Mouse (Mus musculus) stomach, embryonic 15.5 days (tissue): ENCODE data around the gene Fbxo46. TPM values are rescaled to one million over a fixed set of nuclear protein-coding genes. Genes with fewer than 3 reads are reported as not detected.

Experiments used
- ATAC-seq: fragments of 200-750 bp; cut with Nextera tagmentation; 2 replicates; pipeline ENCODE4 v1.8.0; 2017; ENCODE audit warnings: low read depth, moderate number of reproducible peaks, moderate TSS enrichment; ENCODE audit not compliant: insufficient read depth, low FRiP score
- H3K27ac ChIP-seq: fragments of 300-500 bp; sonication (generic); 2 replicates; pipeline ENCODE4 v1.5.1; 2015; ENCODE audit warnings: mild to moderate bottlenecking, inconsistent platforms
- H3K27me3 ChIP-seq: fragments of 300-500 bp; sonication (generic); replicated peaks from 2 replicates; pipeline ENCODE4 v1.6.1; 2015; ENCODE audit warnings: inconsistent platforms
- H3K36me3 ChIP-seq: fragments of 300-500 bp; sonication (generic); 2 replicates; pipeline ENCODE4 v1.6.1; 2015; ENCODE audit warnings: inconsistent platforms
- H3K4me1 ChIP-seq: fragments of 300-500 bp; sonication (generic); 2 replicates; pipeline ENCODE4 v1.6.1; 2015; ENCODE audit warnings: inconsistent platforms
- H3K4me2 ChIP-seq: fragments of 300-500 bp; sonication (generic); 2 replicates; pipeline ENCODE4 v1.6.1; 2015; ENCODE audit warnings: mild to moderate bottlenecking, inconsistent platforms
- H3K4me3 ChIP-seq: fragments of 300-500 bp; sonication (generic); replicated peaks from 2 replicates; pipeline ENCODE4 v1.5.1; 2015; ENCODE audit warnings: inconsistent platforms
- H3K9ac ChIP-seq: fragments of 300-500 bp; sonication (generic); 2 replicates; pipeline ENCODE4 v1.6.1; 2015; ENCODE audit warnings: inconsistent platforms
- H3K9me3 ChIP-seq: fragments of 300-500 bp; sonication (generic); 2 replicates; pipeline ENCODE4 v1.6.1; 2016; ENCODE audit warnings: inconsistent platforms
- WGBS: fragments of 180-500 bp; shearing (Covaris S2); methylation state at CpG from one replicate; pipeline ENCODE4 v1.1.7; 2015; 5-methylcytosine and 5-hydroxymethylcytosine counted together
- polyA plus RNA-seq: library from polyadenylated mRNA; unstranded; fragments of >200 nt; fragmentation: Nextera tagmentation; extraction: Ambion mirVana; gene quantifications from 2 replicates; pipeline ENCODE4 v1.2.1, GENCODE M21; 2015

Gene Fbxo46
- polyA plus RNA-seq, 1 experiment from 2014 or later, result 12.8 TPM

DNA sequence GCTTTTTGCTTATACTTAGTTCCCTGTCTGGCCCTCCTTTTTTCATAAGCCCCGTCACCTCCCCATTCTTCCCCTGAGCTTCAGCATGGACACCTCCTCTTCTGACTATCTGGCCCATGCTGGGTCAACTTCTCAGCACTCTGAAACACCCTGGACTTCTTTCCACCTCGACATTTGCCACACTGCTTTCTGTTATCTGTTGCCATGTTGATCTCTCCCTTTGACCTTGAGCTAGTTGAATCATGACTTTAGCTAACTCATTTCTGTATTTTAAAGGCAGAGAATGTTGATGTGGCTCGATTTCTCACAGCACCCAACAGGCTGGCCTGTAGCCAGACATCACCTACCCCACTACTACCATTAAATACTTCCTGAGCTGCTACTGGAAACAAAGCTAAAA lies 12.2 kb upstream of the Fbxo46 start:
- Histone ChIP-seq H3K9ac (no peak overlapping the region), H3K27me3 (no peaks in the 10 kb centered on the region), H3K9me3 (no peaks in the 10 kb centered on the region), H3K36me3 (no peaks in the 10 kb centered on the region), H3K4me3 (no peak overlapping the region), H3K4me2 (no peak overlapping the region), H3K4me1 (no peaks in the 10 kb centered on the region), H3K27ac (no peak overlapping the region)
- WGBS, result 48% methylated on average over 3 of the region's 3 CpGs
- ATAC-seq, result no peak

- no peak for ATAC-seq
- WGBS, result 74% methylated on average over 1 of the region's 1 CpGs
Observed at GRCm38 (mm10) chr7:19109565-19109964, 10.1 kb upstream of the Fbxo46 start.

DNA sequence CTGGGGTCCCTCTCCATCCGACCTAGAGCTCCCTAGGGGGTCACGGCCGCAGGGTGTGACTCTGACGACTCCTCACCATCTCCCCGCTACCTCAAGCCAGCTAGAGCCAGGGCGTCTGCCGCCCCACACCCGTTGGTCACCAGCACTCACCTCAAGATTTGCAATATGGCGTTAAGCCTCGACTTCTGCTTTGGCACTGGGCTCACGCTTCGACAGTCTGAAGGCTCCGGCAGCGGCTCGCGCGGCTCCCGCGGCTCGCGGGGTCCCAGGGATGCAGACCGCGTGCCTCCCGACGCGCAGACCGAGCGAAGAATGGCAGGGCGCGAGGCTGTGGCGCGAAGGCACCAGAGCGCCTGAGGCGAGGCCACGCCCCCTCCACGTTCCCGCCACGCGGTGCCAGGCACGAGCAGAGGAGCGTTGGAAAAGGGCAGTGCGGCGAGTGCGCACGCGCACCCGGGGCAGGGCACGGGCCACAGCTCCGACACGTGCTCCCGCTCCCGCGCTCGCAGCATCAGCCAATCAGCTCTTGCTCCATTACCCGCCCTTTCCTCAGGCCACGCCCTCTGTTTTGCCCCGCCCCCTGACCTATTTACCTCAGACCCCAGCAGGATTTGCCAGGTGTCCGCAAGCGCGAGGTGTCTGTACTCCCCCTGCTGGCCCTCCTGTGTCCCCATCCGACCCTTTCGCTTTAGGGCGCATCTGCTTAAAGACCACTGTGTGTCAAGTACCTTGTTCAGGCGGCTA lies 1.5 kb upstream of the Fbxo46 start, which contains the start of gene Gm4969:
TSS of gene Gm4969 (minus strand) at position 341 of the 744 bp plus-strand sequence.
- peaks cover 23% of the 10 kb centered on the region for H3K4me1 ChIP-seq
- no peaks in the 10 kb centered on the region; the same call in 1 of the 2 replicates for H3K9me3 ChIP-seq
- H3K4me2 ChIP-seq, result peak within 1 kb of the TSS; percentile 59
- no peaks in the 10 kb centered on the region for H3K36me3 ChIP-seq
- H3K4me3 ChIP-seq, result peak within 1 kb of the TSS; percentile 32
- 22% methylated on average over 64 of the region's 64 CpGs for WGBS
- no peak within 1 kb of the TSS for H3K9ac ChIP-seq
- no peaks in the 10 kb centered on the region for H3K27me3 ChIP-seq
- ATAC-seq, result peak; percentile 15; the same call in 1 of the 2 replicates
- no peak within 1 kb of the TSS for H3K27ac ChIP-seq

More at GRCm38 (mm10) chr7:19109565-19109964, 10.1 kb upstream of the Fbxo46 start:
- Histone ChIP-seq H3K4me1 (no peaks in the 10 kb centered on the region), H3K9me3 (no peaks in the 10 kb centered on the region), H3K36me3 (no peaks in the 10 kb centered on the region), H3K4me3 (no peak overlapping the region), H3K27me3 (no peaks in the 10 kb centered on the region), H3K9ac (no peak overlapping the region), H3K27ac (no peak overlapping the region), H3K4me2 (no peak overlapping the region)

- Histone ChIP-seq H3K9ac (no peak overlapping the region), H3K27ac (no peak overlapping the region), H3K4me2 (no peak overlapping the region), H3K27me3 (no peaks in the 10 kb centered on the region), H3K36me3 (no peaks in the 10 kb centered on the region), H3K9me3 (no peaks in the 10 kb centered on the region; the same call in 1 of the 2 replicates), H3K4me3 (no peak overlapping the region), H3K4me1 (peaks cover 23% of the 10 kb centered on the region)
- ATAC-seq, result no peak
- WGBS, result 92% methylated on average over 8 of the region's 8 CpGs
Observed at GRCm38 (mm10) chr7:19119083-19119482, 576 bp upstream of the Fbxo46 start.

DNA sequence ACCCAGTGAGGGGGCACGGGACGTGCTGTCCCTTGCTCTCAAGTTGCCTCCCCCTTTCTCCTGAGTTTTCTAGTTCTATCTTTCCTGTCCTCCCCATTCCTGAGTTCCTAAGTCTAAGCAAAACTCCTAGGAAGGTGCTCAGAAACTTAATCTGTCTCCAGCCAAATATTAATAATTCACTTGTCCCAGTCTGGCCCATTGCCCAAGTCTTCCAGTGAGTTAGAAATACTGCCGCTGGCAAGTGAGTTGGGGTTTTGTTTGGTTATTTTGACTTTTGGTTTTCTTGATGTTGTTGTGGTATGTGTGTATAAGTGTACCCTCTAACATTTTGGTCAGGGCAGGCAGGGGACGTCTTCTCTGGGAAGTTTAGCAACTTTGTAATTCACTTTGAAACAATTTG lies 2.0 kb downstream of the Fbxo46 start:
- Histone ChIP-seq H3K4me1 (peaks cover 23% of the 10 kb centered on the region), H3K27me3 (no peaks in the 10 kb centered on the region), H3K27ac (no peak overlapping the region), H3K36me3 (no peaks in the 10 kb centered on the region), H3K9me3 (no peaks in the 10 kb centered on the region; the same call in 1 of the 2 replicates), H3K9ac (no peak overlapping the region), H3K4me3 (no peak overlapping the region), H3K4me2 (no peak overlapping the region)
- no peak for ATAC-seq
- WGBS, result 92% methylated on average over 4 of the region's 4 CpGs

DNA sequence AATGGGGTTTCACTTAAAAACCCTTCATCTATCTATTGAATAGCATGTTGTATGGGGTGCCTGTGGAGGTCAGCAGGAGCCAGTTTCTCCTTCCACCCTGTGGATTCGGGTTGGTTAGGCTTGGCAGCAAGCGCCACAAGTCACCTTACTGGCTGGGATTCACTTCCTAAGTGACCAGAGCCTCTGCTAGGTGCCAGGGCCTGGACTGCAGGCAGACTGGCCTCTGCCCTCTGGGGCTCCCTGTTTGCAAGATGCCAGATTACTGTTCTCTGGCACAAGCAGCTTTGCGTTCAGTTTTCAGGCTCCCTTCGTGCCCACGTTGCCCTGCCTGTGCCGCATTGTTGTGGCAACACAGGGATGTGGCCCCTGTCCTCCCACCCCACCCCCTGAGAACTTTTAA lies 5.1 kb downstream of the Fbxo46 start:
- Histone ChIP-seq H3K27me3 (no peaks in the 10 kb centered on the region), H3K36me3 (no peaks in the 10 kb centered on the region), H3K27ac (no peak overlapping the region), H3K9me3 (no peaks in the 10 kb centered on the region), H3K9ac (no peak overlapping the region), H3K4me3 (no peak overlapping the region), H3K4me1 (peaks cover 16% of the 10 kb centered on the region; the same call in 1 of the 2 replicates), H3K4me2 (no peak overlapping the region)
- no peak for ATAC-seq
- whole genome bisulfite sequencing, result 86% methylated on average over 6 of the region's 6 CpGs

GRCm38 (mm10) chr7:19127744-19128143 lies 8.1 kb downstream of the Fbxo46 start:
- Histone ChIP-seq H3K27ac (no peak overlapping the region), H3K9ac (no peak overlapping the region)
- 75% methylated on average over 5 of the region's 5 CpGs for WGBS

DNA sequence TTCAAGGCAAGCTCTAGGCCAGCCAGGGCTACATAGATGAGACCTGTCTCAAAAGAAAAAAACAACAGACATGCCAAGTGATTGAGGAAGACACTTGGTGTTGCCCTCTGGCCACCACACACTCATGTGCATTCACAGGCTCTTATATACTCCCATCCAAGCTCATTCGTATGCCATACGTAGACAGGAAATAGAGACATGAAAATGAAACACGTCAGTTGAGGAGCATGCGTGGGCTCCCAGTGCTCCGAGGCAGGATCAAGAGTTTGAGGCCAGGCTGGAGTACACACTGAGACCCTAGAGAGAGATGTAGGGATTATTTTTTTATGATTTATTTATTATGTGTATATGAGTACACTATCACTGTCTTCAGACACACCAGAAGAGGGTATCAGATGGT lies 9.7 kb downstream of the Fbxo46 start:
- Histone ChIP-seq H3K27ac (no peak overlapping the region), H3K4me2 (no peak overlapping the region), H3K4me1 (peaks cover 6% of the 10 kb centered on the region; the same call in 1 of the 2 replicates), H3K27me3 (no peaks in the 10 kb centered on the region), H3K36me3 (peaks cover under 1% of the 10 kb centered on the region; the same call in 1 of the 2 replicates), H3K4me3 (no peak overlapping the region), H3K9ac (no peak overlapping the region), H3K9me3 (no peaks in the 10 kb centered on the region)
- ATAC-seq, result no peak
- 89% methylated on average over 5 of the region's 5 CpGs for WGBS

More at GRCm38 (mm10) chr7:19127744-19128143, 8.1 kb downstream of the Fbxo46 start:
- H3K4me2 ChIP-seq, result no peak overlapping the region
- no peaks in the 10 kb centered on the region for H3K9me3 ChIP-seq
- ATAC-seq, result no peak
- no peaks in the 10 kb centered on the region for H3K36me3 ChIP-seq
- H3K4me3 ChIP-seq, result no peak overlapping the region
- H3K4me1 ChIP-seq, result peaks cover 6% of the 10 kb centered on the region; the same call in 1 of the 2 replicates
- no peaks in the 10 kb centered on the region for H3K27me3 ChIP-seq

GRCm38 (mm10) chr7:19130657-19131056 lies 11.0 kb downstream of the Fbxo46 start:
- Histone ChIP-seq H3K4me3 (peak overlapping the region; percentile 49), H3K36me3 (peaks cover 11% of the 10 kb centered on the region; the same call in 1 of the 2 replicates), H3K4me2 (peak overlapping the region; percentile 87), H3K27me3 (no peaks in the 10 kb centered on the region), H3K9ac (no peak overlapping the region), H3K4me1 (peaks cover 6% of the 10 kb centered on the region; the same call in 1 of the 2 replicates), H3K27ac (peak overlapping the region; percentile 60), H3K9me3 (no peaks in the 10 kb centered on the region)
- ATAC-seq, result no peak
- 24% methylated on average over 4 of the region's 4 CpGs for WGBS

DNA sequence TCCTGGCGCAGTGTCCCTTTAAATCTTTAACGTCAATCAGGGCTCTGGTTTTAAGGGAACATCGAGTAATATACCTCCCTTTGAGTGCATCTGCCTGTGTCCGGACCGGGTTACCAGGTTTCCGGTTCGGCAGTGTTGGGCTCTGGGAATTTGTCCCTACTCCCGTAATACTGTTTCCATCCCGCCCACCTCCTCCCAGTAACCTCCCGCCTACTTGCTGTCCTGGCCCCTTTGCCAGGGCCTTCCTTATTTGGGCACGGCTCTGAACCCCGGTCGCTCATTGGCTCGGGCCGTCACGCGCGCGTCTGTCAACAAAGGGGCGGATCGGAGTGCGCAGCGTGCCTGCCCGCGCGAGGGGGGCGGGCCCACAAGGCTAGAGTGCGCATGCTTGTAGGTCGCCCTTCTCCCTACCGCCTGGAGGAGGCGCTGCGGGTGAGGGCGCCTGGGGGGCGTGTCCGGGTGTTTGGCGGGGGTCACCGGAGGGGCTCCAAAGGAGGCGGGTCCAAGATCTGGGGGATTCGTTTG lies 11.7 kb downstream of the Fbxo46 start:
- no peak overlapping the region for H3K9ac ChIP-seq
- H3K36me3 ChIP-seq, result peaks cover 18% of the 10 kb centered on the region
- H3K4me2 ChIP-seq, result peak overlapping the region; percentile 87
- H3K27ac ChIP-seq, result peak overlapping the region; percentile 60
- peak overlapping the region; percentile 49 for H3K4me3 ChIP-seq
- H3K9me3 ChIP-seq, result no peaks in the 10 kb centered on the region
- no peaks in the 10 kb centered on the region for H3K27me3 ChIP-seq
- WGBS, result under 1% methylated on average over 39 of the region's 39 CpGs
- ATAC-seq, result peak; percentile 99
- peaks cover 6% of the 10 kb centered on the region; the same call in 1 of the 2 replicates for H3K4me1 ChIP-seq

GRCm38 (mm10) chr7:19136168-19136567 lies 16.5 kb downstream of the Fbxo46 start:
- H3K36me3 ChIP-seq, result peaks cover 41% of the 10 kb centered on the region

DNA sequence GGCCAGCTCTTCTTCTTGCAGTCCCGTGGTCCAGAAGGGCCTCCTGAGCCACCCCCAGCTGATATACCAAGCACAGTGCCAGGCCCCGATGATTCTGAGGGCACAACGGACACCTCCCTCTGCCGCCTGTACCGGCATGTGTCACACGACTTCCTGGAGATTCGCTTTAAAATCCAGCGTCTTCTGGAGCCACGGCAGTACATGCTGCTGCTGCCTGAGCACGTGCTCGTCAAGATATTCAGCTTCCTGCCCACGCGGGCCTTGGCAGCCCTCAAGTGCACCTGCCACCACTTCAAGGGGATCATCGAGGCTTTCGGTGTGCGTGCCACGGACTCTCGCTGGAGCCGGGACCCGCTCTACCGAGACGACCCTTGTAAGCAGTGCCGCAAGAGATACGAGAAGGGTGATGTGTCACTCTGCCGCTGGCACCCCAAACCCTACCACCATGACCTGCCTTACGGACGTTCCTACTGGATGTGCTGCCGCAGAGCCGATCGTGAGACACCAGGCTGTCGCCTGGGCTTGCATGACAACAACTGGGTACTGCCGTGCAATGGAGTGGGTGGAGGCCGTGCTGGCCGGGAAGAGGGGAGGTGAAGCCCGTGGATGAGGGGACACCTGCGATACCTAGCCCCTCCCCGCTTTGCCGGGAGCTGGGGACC lies 17.1 kb downstream of the Fbxo46 start:
- Histone ChIP-seq H3K4me3 (no peak overlapping the region), H3K9me3 (no peaks in the 10 kb centered on the region), H3K4me2 (no peak overlapping the region), H3K27ac (no peak overlapping the region), H3K9ac (no peak overlapping the region), H3K36me3 (peaks cover 42% of the 10 kb centered on the region), H3K27me3 (no peaks in the 10 kb centered on the region), H3K4me1 (peaks cover 3% of the 10 kb centered on the region; the same call in 1 of the 2 replicates)
- no peak for ATAC-seq
- 90% methylated on average over 38 of the region's 38 CpGs for WGBS

More at GRCm38 (mm10) chr7:19136168-19136567, 16.5 kb downstream of the Fbxo46 start:
- ATAC-seq, result no peak
- Histone ChIP-seq H3K4me3 (no peak overlapping the region), H3K4me1 (peaks cover 6% of the 10 kb centered on the region; the same call in 1 of the 2 replicates), H3K4me2 (no peak overlapping the region), H3K9me3 (no peaks in the 10 kb centered on the region), H3K27me3 (no peaks in the 10 kb centered on the region), H3K9ac (no peak overlapping the region), H3K27ac (no peak overlapping the region)
- 92% methylated on average over 13 of the region's 13 CpGs for WGBS
